Mouse (Mus musculus) liver, embryonic 14.5 days (tissue): Measurements from ENCODE around the gene Myl6b. TPM values are rescaled to one million over a fixed set of nuclear protein-coding genes. Genes with fewer than 3 reads are reported as not detected.

Experiments
- ATAC-seq: fragments of 200-750 bp; cut with Nextera tagmentation; 2 replicates; pipeline ENCODE4 v1.8.0; 2017; ENCODE audit warnings: moderate number of reproducible peaks, mild to moderate bottlenecking, moderate library complexity; ENCODE audit not compliant: insufficient read depth
- DNase-seq, 3 experiments: peaks; one replicate each; pipeline ENCODE4 v3.0.0-alpha.2; 2012 to 2013; ENCODE audit warnings: low read depth in 3 of 3, low spot score in 3 of 3
- H3K27ac ChIP-seq: fragments of 300-500 bp; sonication (generic); 2 replicates; pipeline ENCODE4 v1.5.1; 2014; ENCODE audit warnings: moderate library complexity, mild to moderate bottlenecking, control low read depth, inconsistent platforms
- H3K27me3 ChIP-seq: fragments of 300-500 bp; sonication (generic); 2 replicates; pipeline ENCODE4 v1.6.1; 2014; ENCODE audit warnings: mild to moderate bottlenecking, low read length, moderate library complexity; ENCODE audit not compliant: control insufficient read depth, insufficient read depth
- H3K36me3 ChIP-seq: fragments of 300-500 bp; sonication (generic); replicated peaks from 2 replicates; pipeline ENCODE4 v1.6.1; 2014; ENCODE audit warnings: low read depth; ENCODE audit not compliant: control insufficient read depth, insufficient read depth
- H3K4me1 ChIP-seq, 2 experiments: fragments of 200-500 bp in 1 of 2; fragments of 300-500 bp in 1 of 2; sonication (generic) in 1 of 2; replicated peaks; 2 replicates each; pipeline ENCODE4 v1.6.1; 2012 to 2014; ENCODE audit warnings: antibody characterized with exemption in 1 of 2, inconsistent platforms in 1 of 2, low read length in 1 of 2; ENCODE audit not compliant: control insufficient read depth in 2 of 2, insufficient read depth in 2 of 2
- H3K4me2 ChIP-seq: fragments of 300-500 bp; sonication (generic); 2 replicates; pipeline ENCODE4 v1.6.1; 2014; ENCODE audit warnings: low read depth, mild to moderate bottlenecking, control low read depth, moderate library complexity
- H3K4me3 ChIP-seq, 2 experiments: fragments of 200-500 bp in 1 of 2; fragments of 300-500 bp in 1 of 2; sonication (generic) in 1 of 2; 2 replicates each; pipeline ENCODE4 v1.5.1; 2012 to 2014; ENCODE audit warnings: low read depth in 2 of 2, low read length in 2 of 2, mild to moderate bottlenecking in 2 of 2, control low read depth in 1 of 2, inconsistent platforms in 1 of 2, moderate library complexity in 1 of 2; ENCODE audit not compliant: insufficient read depth in 1 of 2
- H3K9ac ChIP-seq: fragments of 300-500 bp; sonication (generic); replicated peaks from 2 replicates; pipeline ENCODE4 v1.6.1; 2014; ENCODE audit warnings: mild to moderate bottlenecking, control low read depth, moderate library complexity
- H3K9me3 ChIP-seq: fragments of 300-500 bp; sonication (generic); 2 replicates; pipeline ENCODE4 v1.6.1; 2016; ENCODE audit warnings: low read length, mixed read lengths; ENCODE audit not compliant: control insufficient read depth
- CTCF ChIP-seq: IDR thresholded peaks from 2 replicates; pipeline ENCODE4 v1.5.1; 2016; ENCODE audit warnings: antibody characterized with exemption, low read depth, control low read depth
- EP300 ChIP-seq: IDR thresholded peaks from 2 replicates; pipeline ENCODE4 v1.6.1; 2016; ENCODE audit warnings: antibody characterized with exemption, low read depth
- WGBS: fragments of 180-500 bp; shearing (Covaris S2); extraction: QIAGEN DNeasy Blood & Tissue Kit; methylation state at CpG from one replicate; pipeline ENCODE4 v1.1.7; 2014; ENCODE audit not compliant: insufficient replicate concordance; 5-methylcytosine and 5-hydroxymethylcytosine counted together
- polyA plus RNA-seq, 2 experiments: library from polyadenylated mRNA; depleted of rRNA in 1 of 2; stranded (reverse) in 1 of 2; unstranded in 1 of 2; fragments of >200 nt; fragmentation: Nextera tagmentation in 1 of 2; extraction: Ambion mirVana in 1 of 2; gene quantifications; 2 replicates each; pipeline versions ENCODE4 v1.2.1 to v1.2.3; 2012 to 2014

Gene Myl6b
- polyA plus RNA-seq, 2 experiments = 0.72 to 1.2 TPM

- 87% methylated on average over 16 of the region's 16 CpGs for WGBS
- Histone ChIP-seq H3K4me1 (peaks cover 11 to 20% of the 10 kb centered on the region in 2 experiments), H3K9me3 (no peaks in the 10 kb centered on the region), H3K9ac (no peak overlapping the region), H3K27ac (no peak overlapping the region), H3K36me3 (peaks cover 4% of the 10 kb centered on the region; the same call in 1 of the 2 replicates), H3K4me2 (no peak overlapping the region), H3K27me3 (no peaks in the 10 kb centered on the region), H3K4me3 (no peak overlapping the region)
- TF ChIP-seq CTCF = no peak
- no peak for TF ChIP-seq EP300
- ATAC-seq (no peak), DNase-seq (no peak)
These were observed 22.1 kb upstream of the Myl6b start for GRCm38 (mm10) chr10:128520591-128520990.

- TF ChIP-seq EP300 (no peak), CTCF (peak; percentile 76)
- Histone ChIP-seq H3K4me2 (no peak overlapping the region), H3K4me3 (no peak overlapping the region), H3K36me3 (peaks cover 4% of the 10 kb centered on the region; the same call in 1 of the 2 replicates), H3K27ac (no peak overlapping the region), H3K4me1 (peaks cover 1 to 18% of the 10 kb centered on the region in 2 experiments), H3K27me3 (no peaks in the 10 kb centered on the region), H3K9me3 (no peaks in the 10 kb centered on the region), H3K9ac (no peak overlapping the region)
- DNase-seq (no peak), ATAC-seq (no peak; the same call in 1 of the 2 replicates)
- 72% methylated on average over 7 of the region's 7 CpGs for WGBS
These were observed 20.3 kb upstream of the Myl6b start for GRCm38 (mm10) chr10:128518833-128519232.

GRCm38 (mm10) chr10:128516677-128517076, 18.2 kb upstream of the Myl6b start:
- peaks cover 4% of the 10 kb centered on the region; the same call in 1 of the 2 replicates for H3K36me3 ChIP-seq

GRCm38 (mm10) chr10:128516029-128516428, 17.5 kb upstream of the Myl6b start:
- ATAC-seq (peak; percentile 16; the same call in 1 of the 2 replicates), DNase-seq (no peak)
- no peak overlapping the region for H3K4me3 ChIP-seq
- 70% methylated on average over 20 of the region's 20 CpGs for WGBS
- no peaks in the 10 kb centered on the region for H3K9me3 ChIP-seq
- TF ChIP-seq EP300 (no peak), CTCF (no peak)
- no peak overlapping the region for H3K4me2 ChIP-seq
- peaks cover 3 to 22% of the 10 kb centered on the region in 2 experiments; a peak in 3 of 4 replicates for H3K4me1 ChIP-seq
- H3K36me3 ChIP-seq = peaks cover 4% of the 10 kb centered on the region; the same call in 1 of the 2 replicates
- H3K27me3 ChIP-seq = no peaks in the 10 kb centered on the region
- H3K27ac ChIP-seq = no peak overlapping the region
- H3K9ac ChIP-seq = no peak overlapping the region

More at GRCm38 (mm10) chr10:128516677-128517076, 18.2 kb upstream of the Myl6b start:
- Histone ChIP-seq H3K9ac (no peak overlapping the region), H3K9me3 (no peaks in the 10 kb centered on the region), H3K4me1 (peaks cover 0 to 18% of the 10 kb centered on the region in 2 experiments; a peak in 3 of 4 replicates), H3K27ac (no peak overlapping the region), H3K27me3 (no peaks in the 10 kb centered on the region), H3K4me2 (no peak overlapping the region), H3K4me3 (no peak overlapping the region)
- ATAC-seq (no peak), DNase-seq (no peak)
- TF ChIP-seq CTCF = no peak
- no peak for TF ChIP-seq EP300
- WGBS = 12% methylated on average over 6 of the region's 6 CpGs

GRCm38 (mm10) chr10:128515044-128515443, 16.6 kb upstream of the Myl6b start:
- Histone ChIP-seq H3K36me3 (peaks cover 4% of the 10 kb centered on the region; the same call in 1 of the 2 replicates), H3K4me3 (no peak overlapping the region), H3K27me3 (no peaks in the 10 kb centered on the region), H3K9ac (no peak overlapping the region), H3K4me1 (peaks cover 3 to 27% of the 10 kb centered on the region in 2 experiments; a peak in 3 of 4 replicates), H3K9me3 (no peaks in the 10 kb centered on the region), H3K27ac (no peak overlapping the region), H3K4me2 (no peak overlapping the region)
- WGBS = 57% methylated on average over 4 of the region's 4 CpGs
- TF ChIP-seq CTCF (no peak), EP300 (no peak)
- ATAC-seq = no peak
- DNase-seq = no peak
